Mouse (Mus musculus) bone marrow, adult 2 months (tissue): ENCODE measurements around the gene Zfp618.

Source experiments
- CTCF ChIP-seq: fragments of 200-500 bp; IDR thresholded peaks from 2 replicates; pipeline ENCODE4 v1.5.1; 2011; ENCODE audit warnings: low read length, control low read depth; ENCODE audit not compliant: control insufficient read depth, insufficient read depth
- POLR2A ChIP-seq: fragments of 200-500 bp; IDR thresholded peaks from 2 replicates; pipeline ENCODE4 v1.6.1; 2011; ENCODE audit warnings: low read depth, mild to moderate bottlenecking, control low read depth, low read length, borderline replicate concordance; ENCODE audit not compliant: control insufficient read depth

DNA sequence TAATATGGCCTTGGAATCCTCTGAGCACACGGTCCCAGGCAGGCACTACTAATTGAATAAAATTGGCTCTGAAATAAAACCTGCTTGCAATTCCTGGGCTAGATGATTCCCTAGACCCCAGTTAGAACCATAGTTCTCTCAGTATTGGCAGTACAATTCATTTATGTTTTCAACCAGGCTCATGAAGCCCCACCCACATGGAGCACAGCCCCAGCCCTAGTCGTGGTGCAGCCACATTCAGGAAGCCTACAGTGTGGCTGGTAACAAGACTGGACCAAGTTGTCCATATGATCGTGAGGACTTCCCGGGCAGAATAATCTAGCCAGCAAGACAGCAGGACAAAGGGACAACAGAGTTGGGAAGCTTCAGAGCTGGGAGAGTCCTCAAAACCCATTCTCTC lies 85.6 kb downstream of the Zfp618 start:
- TF ChIP-seq POLR2A = no peak
- no peak for TF ChIP-seq CTCF
